Mouse (Mus musculus) spleen, embryonic (tissue): ENCODE data around the gene Tgoln1.

Source experiments
- CTCF ChIA-PET: fragments of 350-600 bp; sonication (Branson Sonifier 250); formaldehyde crosslinking; loops from one replicate; lab custom pipeline; 2022; lab: Charles Lee

The Tgoln1 gene

GRCm38 (mm10) chr6:72616643-72617288 is at the start of gene Tgoln1:
Tgoln1 (minus strand) TSS chr6:72617000.
- CTCF ChIA-PET = interaction anchor here (0.6 kb wide), 1 partner anchor 14 kb away, joined by 9 read pairs; no protein-coding TSS in a partner anchor

- CTCF ChIA-PET = no interaction called here
Observed at GRCm38 (mm10) chr6:72664290-72664689, 47.5 kb upstream of the Tgoln1 start.

- CTCF ChIA-PET = no interaction called here
Observed at GRCm38 (mm10) chr6:72663000-72663399, 46.2 kb upstream of the Tgoln1 start.

GRCm38 (mm10) chr6:72660391-72660720 is 43.6 kb upstream of the Tgoln1 start:
- CTCF ChIA-PET = no interaction called here

- CTCF ChIA-PET = no interaction called here
Observed at GRCm38 (mm10) chr6:72659717-72660390, 43.1 kb upstream of the Tgoln1 start.

- CTCF ChIA-PET = interaction anchor here (0.7 kb wide), 1 partner anchor 203 kb away, joined by 3 read pairs; no protein-coding TSS in a partner anchor
Observed at GRCm38 (mm10) chr6:72658006-72658405, 41.2 kb upstream of the Tgoln1 start.

GRCm38 (mm10) chr6:72656053-72656442 is 39.2 kb upstream of the Tgoln1 start:
- CTCF ChIA-PET = no interaction called here

GRCm38 (mm10) chr6:72655309-72656052 is 38.7 kb upstream of the Tgoln1 start:
- CTCF ChIA-PET = interaction anchor here (0.7 kb wide), 1 partner anchor 1516 kb away, joined by 11 read pairs; no protein-coding TSS in a partner anchor

- CTCF ChIA-PET = interaction anchor here (1.1 kb wide), 1 partner anchor 18 kb away, joined by 3 read pairs; no protein-coding TSS in a partner anchor
Observed at GRCm38 (mm10) chr6:72654355-72654754, 37.6 kb upstream of the Tgoln1 start.

- CTCF ChIA-PET = interaction anchor here (0.5 to 1.1 kb wide), 2 partner anchors 17 to 120 kb away, joined by 3 to 5 read pairs; no protein-coding TSS in a partner anchor
Observed at GRCm38 (mm10) chr6:72653419-72653818, 36.6 kb upstream of the Tgoln1 start.

GRCm38 (mm10) chr6:72650338-72650851 is 33.6 kb upstream of the Tgoln1 start:
- CTCF ChIA-PET = no interaction called here

- CTCF ChIA-PET = interaction anchor here (0.6 to 1.2 kb wide), 2 partner anchors 12 to 207 kb away, joined by 3 read pairs; no protein-coding TSS in a partner anchor
Observed at GRCm38 (mm10) chr6:72648002-72648595, 31.3 kb upstream of the Tgoln1 start.

- CTCF ChIA-PET = interaction anchor here (0.6 kb wide), 1 partner anchor 208 kb away, joined by 3 read pairs; no protein-coding TSS in a partner anchor
Observed at GRCm38 (mm10) chr6:72647383-72647820, 30.6 kb upstream of the Tgoln1 start.

- CTCF ChIA-PET = no interaction called here
Observed at GRCm38 (mm10) chr6:72645364-72645763, 28.6 kb upstream of the Tgoln1 start.

GRCm38 (mm10) chr6:72644576-72644975 is 27.8 kb upstream of the Tgoln1 start:
- CTCF ChIA-PET = no interaction called here

GRCm38 (mm10) chr6:72641218-72641954 is 24.6 kb upstream of the Tgoln1 start:
- CTCF ChIA-PET = no interaction called here

GRCm38 (mm10) chr6:72636940-72637339 is 20.1 kb upstream of the Tgoln1 start:
- CTCF ChIA-PET = interaction anchor here (0.6 to 1.1 kb wide), 3 partner anchors 17 to 506 kb away, joined by 3 read pairs; no protein-coding TSS in a partner anchor

- CTCF ChIA-PET = interaction anchor here (0.6 to 1.3 kb wide), 4 partner anchors 12 to 410 kb away, joined by 3 read pairs; no protein-coding TSS in a partner anchor
Observed at GRCm38 (mm10) chr6:72635760-72636431, 19.1 kb upstream of the Tgoln1 start.

- CTCF ChIA-PET = no interaction called here
Observed at GRCm38 (mm10) chr6:72634311-72634710, 17.5 kb upstream of the Tgoln1 start.

- CTCF ChIA-PET = no interaction called here
Observed at GRCm38 (mm10) chr6:72631700-72632099, 14.9 kb upstream of the Tgoln1 start.
